Mouse (Mus musculus): ENCODE data around the gene Tbx15. TPM values are rescaled to one million over a fixed set of nuclear protein-coding genes. Genes with fewer than 3 reads are reported as not detected.

The Tbx15 gene
- total RNA-seq (2014; fragmentation: Nextera tagmentation) (not detected in 2 replicates), total RNA-seq (2017) (0.11 TPM in 1 of 2 replicates, not detected in the other), polyA plus RNA-seq (2012) (not detected in 2 replicates)

DNA sequence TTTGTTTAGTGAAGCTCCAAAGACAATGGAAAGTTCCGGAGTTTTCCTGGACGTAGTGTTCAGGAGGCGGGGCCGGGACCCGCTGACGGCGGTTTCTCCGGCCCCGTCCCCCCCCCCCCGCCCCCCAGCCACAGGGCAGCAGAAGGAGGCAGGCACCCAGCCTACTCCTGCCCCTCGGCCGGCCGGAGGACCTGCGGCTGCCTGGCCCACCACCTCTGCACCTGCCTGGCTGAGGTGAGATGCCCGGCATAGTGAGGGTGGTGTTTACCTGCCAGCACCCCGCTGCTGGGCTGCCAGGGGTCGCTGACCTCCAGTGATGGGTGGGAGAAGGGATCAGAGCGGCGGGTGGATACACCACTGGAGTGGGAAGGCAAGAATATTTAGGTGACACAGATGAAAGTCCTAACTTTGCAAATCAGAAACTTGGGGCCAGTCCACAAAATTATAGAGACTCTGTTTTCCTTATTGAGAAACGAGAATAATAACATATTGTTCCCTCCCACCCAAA is at the start of gene Tbx15:
TSS of gene Tbx15 (plus strand) at position 169 of the 508 bp plus-strand sequence.
- ATAC-seq (ENCODE audit: extremely low read depth, insufficient number of reproducible peaks, low FRiP score, poor library complexity, severe bottlenecking) (no peak), DNase-seq (ENCODE audit: low spot score) (no peak)
- no peak for TF ChIP-seq GATA2 (IDR thresholded peaks at IDR 0.05; ENCODE audit: borderline replicate concordance, low read depth, low read length)
- no peak for TF ChIP-seq TAL1 (conservative IDR thresholded peaks at IDR 0.05; ENCODE audit: low read depth, low read length)
- no peak for TF ChIP-seq CTCF (IDR thresholded peaks at IDR 0.05; ENCODE audit: low read depth, low read length)
- TF ChIP-seq GATA1 (IDR thresholded peaks at IDR 0.05; ENCODE audit: borderline replicate concordance, low read length), result no peak
- Histone ChIP-seq H3K9me3 (replicated peaks) (peaks cover 6% of the 10 kb centered on the region), H3K4me1 (ENCODE audit: insufficient read depth, low read depth, low read length) (no peaks in the 10 kb centered on the region), H3K36me3 (replicated peaks) (no peaks in the 10 kb centered on the region), H3K4me3 (ENCODE audit: low read depth, low read length) (no peak within 1 kb of the TSS), H3K27me3 (ENCODE audit: insufficient read depth, low read length) (peaks cover 5% of the 10 kb centered on the region; the same call in 1 of the 2 replicates)

DNA sequence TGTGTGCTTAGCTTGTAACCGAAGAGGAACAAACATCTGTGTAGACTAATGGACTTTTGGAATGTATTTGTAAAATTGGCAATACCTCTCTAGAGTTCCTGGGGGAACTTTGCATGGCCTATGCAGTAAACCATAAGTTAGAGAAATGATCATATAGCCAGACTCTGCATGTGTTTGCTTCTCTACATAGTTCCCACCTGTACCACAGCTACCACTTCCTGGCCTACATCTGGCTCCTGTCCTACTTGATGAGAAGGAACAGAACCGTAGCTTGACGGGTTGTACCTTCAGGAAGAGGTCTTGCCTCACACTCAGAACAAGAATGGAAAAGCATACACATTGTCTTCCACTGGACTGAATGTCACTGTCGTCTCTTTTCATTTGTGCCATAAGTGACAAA is 46.6 kb upstream of the Tbx15 start:
- DNase-seq (ENCODE audit: low spot score) (no peak), ATAC-seq (ENCODE audit: extremely low read depth, insufficient number of reproducible peaks, low FRiP score, poor library complexity, severe bottlenecking) (no peak)
- TF ChIP-seq TAL1 (conservative IDR thresholded peaks at IDR 0.05; ENCODE audit: low read depth, low read length) (no peak), POLR2AphosphoS5 (IDR thresholded peaks at IDR 0.05; ENCODE audit: insufficient replicate concordance, low read depth, low read length) (no peak), GATA2 (IDR thresholded peaks at IDR 0.05; ENCODE audit: borderline replicate concordance, low read depth, low read length) (no peak), CTCF (IDR thresholded peaks at IDR 0.05; ENCODE audit: low read depth, low read length) (no peak), GATA1 (IDR thresholded peaks at IDR 0.05; ENCODE audit: borderline replicate concordance, low read length) (no peak)
- Histone ChIP-seq H3K4me1 (ENCODE audit: insufficient read depth, low read depth, low read length) (no peaks in the 10 kb centered on the region), H3K27me3 (ENCODE audit: insufficient read depth, low read length) (no peaks in the 10 kb centered on the region), H3K4me3 (ENCODE audit: low read depth, low read length) (no peak overlapping the region), H3K9me3 (replicated peaks) (no peaks in the 10 kb centered on the region), H3K36me3 (replicated peaks) (peaks cover 35% of the 10 kb centered on the region)

GRCm38 (mm10) chr3:99203331-99203730 is 36.9 kb upstream of the Tbx15 start:
- Histone ChIP-seq H3K27me3 (ENCODE audit: insufficient read depth, low read length) (no peaks in the 10 kb centered on the region), H3K36me3 (replicated peaks) (peaks cover 37% of the 10 kb centered on the region), H3K4me3 (ENCODE audit: low read depth, low read length) (no peak overlapping the region), H3K4me1 (ENCODE audit: insufficient read depth, low read depth, low read length) (no peaks in the 10 kb centered on the region), H3K9me3 (replicated peaks) (peaks cover 14% of the 10 kb centered on the region)
- no peak for TF ChIP-seq POLR2AphosphoS5 (IDR thresholded peaks at IDR 0.05; ENCODE audit: insufficient replicate concordance, low read depth, low read length)
- TF ChIP-seq TAL1 (conservative IDR thresholded peaks at IDR 0.05; ENCODE audit: low read depth, low read length), result no peak
- TF ChIP-seq CTCF (IDR thresholded peaks at IDR 0.05; ENCODE audit: low read depth, low read length), result no peak
- no peak for TF ChIP-seq GATA1 (IDR thresholded peaks at IDR 0.05; ENCODE audit: borderline replicate concordance, low read length)
- no peak for TF ChIP-seq GATA2 (IDR thresholded peaks at IDR 0.05; ENCODE audit: borderline replicate concordance, low read depth, low read length)
- ATAC-seq (ENCODE audit: extremely low read depth, insufficient number of reproducible peaks, low FRiP score, poor library complexity, severe bottlenecking) (no peak), DNase-seq (ENCODE audit: low spot score) (no peak)

DNA sequence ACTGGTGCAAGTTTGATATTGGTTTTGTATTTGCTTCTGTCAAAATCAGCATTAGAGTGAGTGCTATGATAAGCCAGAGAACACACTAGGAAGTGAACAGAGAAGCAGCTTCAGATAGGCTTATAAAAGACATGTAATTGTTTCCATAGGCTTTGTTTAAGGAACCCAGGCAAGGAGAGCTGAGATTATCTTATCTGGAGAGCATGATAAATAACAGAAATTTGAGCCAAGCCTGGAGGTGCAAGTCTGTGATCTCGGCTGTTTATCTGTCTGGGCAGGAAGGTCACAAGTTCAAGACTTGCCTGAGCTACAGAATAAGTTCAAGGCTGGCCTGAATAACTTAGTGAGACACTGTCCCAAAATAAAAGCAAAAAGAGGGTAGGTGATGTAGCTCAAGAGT is 31.8 kb upstream of the Tbx15 start:
- Histone ChIP-seq H3K27me3 (ENCODE audit: insufficient read depth, low read length) (no peaks in the 10 kb centered on the region), H3K4me3 (ENCODE audit: low read depth, low read length) (no peak overlapping the region), H3K4me1 (ENCODE audit: insufficient read depth, low read depth, low read length) (no peaks in the 10 kb centered on the region), H3K9me3 (replicated peaks) (no peaks in the 10 kb centered on the region), H3K36me3 (replicated peaks) (peaks cover 35% of the 10 kb centered on the region)
- no peak for TF ChIP-seq POLR2AphosphoS5 (IDR thresholded peaks at IDR 0.05; ENCODE audit: insufficient replicate concordance, low read depth, low read length)
- no peak for TF ChIP-seq TAL1 (conservative IDR thresholded peaks at IDR 0.05; ENCODE audit: low read depth, low read length)
- TF ChIP-seq CTCF (IDR thresholded peaks at IDR 0.05; ENCODE audit: low read depth, low read length), result no peak
- no peak for TF ChIP-seq GATA1 (IDR thresholded peaks at IDR 0.05; ENCODE audit: borderline replicate concordance, low read length)
- TF ChIP-seq GATA2 (IDR thresholded peaks at IDR 0.05; ENCODE audit: borderline replicate concordance, low read depth, low read length), result no peak
- DNase-seq (ENCODE audit: low spot score) (no peak), ATAC-seq (ENCODE audit: extremely low read depth, insufficient number of reproducible peaks, low FRiP score, poor library complexity, severe bottlenecking) (no peak)

- no peak for ATAC-seq (ENCODE audit: extremely low read depth, insufficient number of reproducible peaks, low FRiP score, poor library complexity, severe bottlenecking)
- no peak for DNase-seq (ENCODE audit: low spot score)
- Histone ChIP-seq H3K4me1 (ENCODE audit: insufficient read depth, low read depth, low read length) (no peaks in the 10 kb centered on the region), H3K36me3 (replicated peaks) (peaks cover 47% of the 10 kb centered on the region), H3K9me3 (replicated peaks) (no peaks in the 10 kb centered on the region), H3K27me3 (ENCODE audit: insufficient read depth, low read length) (no peaks in the 10 kb centered on the region), H3K4me3 (ENCODE audit: low read depth, low read length) (no peak overlapping the region)
- no peak for TF ChIP-seq CTCF (IDR thresholded peaks at IDR 0.05; ENCODE audit: low read depth, low read length)
- no peak for TF ChIP-seq POLR2AphosphoS5 (IDR thresholded peaks at IDR 0.05; ENCODE audit: insufficient replicate concordance, low read depth, low read length)
- TF ChIP-seq TAL1 (conservative IDR thresholded peaks at IDR 0.05; ENCODE audit: low read depth, low read length), result no peak
- TF ChIP-seq GATA1 (IDR thresholded peaks at IDR 0.05; ENCODE audit: borderline replicate concordance, low read length), result no peak
- TF ChIP-seq GATA2 (IDR thresholded peaks at IDR 0.05; ENCODE audit: borderline replicate concordance, low read depth, low read length), result no peak
Measured at GRCm38 (mm10) chr3:99211105-99211698, 29.0 kb upstream of the Tbx15 start.

DNA sequence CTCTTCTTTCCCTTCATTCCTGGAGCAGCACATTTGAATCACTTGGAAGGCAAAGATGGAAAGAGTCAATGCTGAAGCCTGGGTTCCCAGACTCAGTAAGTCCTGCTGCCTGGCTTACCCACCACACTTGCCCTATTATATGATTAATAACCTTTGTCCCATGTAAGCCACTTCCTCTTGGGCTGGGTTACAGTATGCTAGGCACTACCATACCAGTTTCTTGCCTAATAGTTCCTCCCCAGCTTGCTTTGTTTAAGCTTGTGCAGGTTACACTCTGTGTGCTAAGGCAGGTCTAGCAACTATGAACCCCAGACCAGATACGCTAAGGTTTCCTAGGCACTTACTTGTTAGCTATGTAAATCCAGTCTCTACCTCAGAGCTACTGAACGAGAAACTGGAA is 12.4 kb upstream of the Tbx15 start:
- DNase-seq (ENCODE audit: low spot score) (no peak), ATAC-seq (ENCODE audit: extremely low read depth, insufficient number of reproducible peaks, low FRiP score, poor library complexity, severe bottlenecking) (no peak)
- no peak for TF ChIP-seq POLR2AphosphoS5 (IDR thresholded peaks at IDR 0.05; ENCODE audit: insufficient replicate concordance, low read depth, low read length)
- TF ChIP-seq TAL1 (conservative IDR thresholded peaks at IDR 0.05; ENCODE audit: low read depth, low read length), result no peak
- no peak for TF ChIP-seq GATA1 (IDR thresholded peaks at IDR 0.05; ENCODE audit: borderline replicate concordance, low read length)
- no peak for TF ChIP-seq GATA2 (IDR thresholded peaks at IDR 0.05; ENCODE audit: borderline replicate concordance, low read depth, low read length)
- no peak for TF ChIP-seq CTCF (IDR thresholded peaks at IDR 0.05; ENCODE audit: low read depth, low read length)
- Histone ChIP-seq H3K4me1 (ENCODE audit: insufficient read depth, low read depth, low read length) (no peaks in the 10 kb centered on the region), H3K36me3 (replicated peaks) (no peaks in the 10 kb centered on the region), H3K27me3 (ENCODE audit: insufficient read depth, low read length) (no peaks in the 10 kb centered on the region), H3K4me3 (ENCODE audit: low read depth, low read length) (no peak overlapping the region), H3K9me3 (replicated peaks) (no peaks in the 10 kb centered on the region)

Measured in G1E (cell line).